Mouse (Mus musculus) ES-Bruce4 (cell line): ENCODE data around the gene Jak3.
A peak's percentile ranks its signal among the peaks of the same experiment; 100 is the strongest.

ENCODE experiments used
- CTCF ChIP-seq: IDR thresholded peaks from one replicate; pipeline ENCODE4 v1.8.1; 2011; ENCODE audit warnings: low read depth, low read length
- EP300 ChIP-seq: IDR thresholded peaks from 2 replicates; pipeline ENCODE4 v1.6.1; 2011; ENCODE audit warnings: low read depth, low read length; ENCODE audit not compliant: insufficient read depth
- POLR2A ChIP-seq: IDR thresholded peaks from one replicate; pipeline ENCODE4 v1.8.1; 2011; ENCODE audit warnings: low read length; ENCODE audit not compliant: insufficient read depth

- peak; percentile 85 for TF ChIP-seq CTCF
- no peak for TF ChIP-seq EP300
- no peak for TF ChIP-seq POLR2A
These were observed 55.6 kb downstream of the Jak3 start for GRCm38 (mm10) chr8:71731652-71732230.
